Mouse (Mus musculus): ENCODE data around the gene Srgap2. TPM values are rescaled to one million over a fixed set of nuclear protein-coding genes. Genes with fewer than 3 reads are reported as not detected.

Gene Srgap2
- polyA plus RNA-seq, 1 experiment = 83.8 TPM

- Histone ChIP-seq H3K9ac (ENCODE audit: low read depth, poor library complexity, severe bottlenecking) (no peak overlapping the region), H3K36me3 (ENCODE audit: control insufficient read depth, insufficient read depth, low read length, poor library complexity, severe bottlenecking) (peaks cover 14% of the 10 kb centered on the region), H3K4me1 (ENCODE audit: control insufficient read depth, insufficient read depth, low read length) (no peaks in the 10 kb centered on the region), H3K27me3 (ENCODE audit: control insufficient read depth, insufficient read depth, low read length, poor library complexity, severe bottlenecking) (no peaks in the 10 kb centered on the region), H3K27ac (ENCODE audit: insufficient read depth, low read length) (no peak overlapping the region), H3K4me3 (ENCODE audit: low read depth, low read length) (no peak overlapping the region), H3K9me3 (replicated peaks; ENCODE audit: control insufficient read depth, insufficient read depth, low read length, poor library complexity, severe bottlenecking) (no peaks in the 10 kb centered on the region)
- TF ChIP-seq CTCF (IDR thresholded peaks at IDR 0.05; ENCODE audit: low read depth, low read length) (no peak), EP300 (IDR thresholded peaks at IDR 0.05; ENCODE audit: insufficient read depth, low read depth, low read length) (no peak), POLR2A (IDR thresholded peaks at IDR 0.05; ENCODE audit: insufficient read depth, low read length) (no peak)
These were observed 169.9 kb downstream of the Srgap2 start for GRCm38 (mm10) chr1:131357213-131357612.

DNA sequence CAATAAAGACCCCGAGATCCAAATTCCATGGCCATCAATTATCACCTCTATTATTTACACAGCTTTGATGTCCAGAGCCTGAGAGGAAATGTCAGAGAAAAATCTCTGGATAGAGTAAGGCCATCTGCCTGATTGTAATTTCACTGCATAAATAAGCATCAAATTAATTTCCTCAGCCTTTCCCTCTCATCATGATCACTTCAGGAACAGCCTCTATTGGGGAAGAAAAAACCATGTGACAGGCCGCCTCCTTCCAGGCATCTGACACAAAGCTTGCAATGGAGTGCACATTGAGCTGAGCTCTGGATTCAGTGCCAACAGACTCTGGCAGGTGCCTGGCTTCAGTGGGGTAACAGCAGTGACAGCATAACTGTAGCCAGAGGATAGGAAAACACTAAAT lies 175.7 kb downstream of the Srgap2 start:
- TF ChIP-seq POLR2A (IDR thresholded peaks at IDR 0.05; ENCODE audit: insufficient read depth, low read length) = no peak
- H3K4me1 ChIP-seq (ENCODE audit: control insufficient read depth, insufficient read depth, low read length) = no peaks in the 10 kb centered on the region
- no peaks in the 10 kb centered on the region for H3K9me3 ChIP-seq (replicated peaks; ENCODE audit: control insufficient read depth, insufficient read depth, low read length, poor library complexity, severe bottlenecking)
- H3K36me3 ChIP-seq (ENCODE audit: control insufficient read depth, insufficient read depth, low read length, poor library complexity, severe bottlenecking) = peaks cover 14% of the 10 kb centered on the region
- no peak overlapping the region for H3K27ac ChIP-seq (ENCODE audit: insufficient read depth, low read length)
- no peak overlapping the region for H3K9ac ChIP-seq (ENCODE audit: low read depth, poor library complexity, severe bottlenecking)
- H3K27me3 ChIP-seq (ENCODE audit: control insufficient read depth, insufficient read depth, low read length, poor library complexity, severe bottlenecking) = no peaks in the 10 kb centered on the region
- H3K4me3 ChIP-seq (ENCODE audit: low read depth, low read length) = no peak overlapping the region

DNA sequence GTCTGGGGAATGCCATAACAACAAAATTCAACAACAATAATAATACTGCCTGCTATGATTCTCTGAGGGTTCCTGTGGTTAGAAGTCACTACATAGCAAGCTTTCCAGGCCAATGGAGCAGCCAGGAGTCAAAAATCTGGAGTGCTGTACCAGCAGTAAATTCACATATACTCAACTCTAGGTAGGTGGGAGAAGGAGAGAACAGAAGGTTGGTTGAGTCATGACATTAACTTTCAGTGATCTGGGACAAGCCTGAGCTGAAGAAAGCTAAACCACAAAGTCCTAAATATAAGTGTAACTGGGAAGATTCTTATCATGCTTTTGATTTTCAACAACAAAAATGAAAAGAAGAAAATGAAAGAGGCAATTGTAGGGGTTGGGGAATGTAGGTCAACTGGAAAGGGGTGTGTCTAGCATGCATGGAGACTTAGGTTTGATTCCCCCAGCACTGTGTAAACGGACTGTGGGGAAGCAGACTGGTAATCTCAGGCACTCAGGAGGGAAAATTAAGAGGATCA lies 177.1 kb downstream of the Srgap2 start:
- TF ChIP-seq POLR2A (IDR thresholded peaks at IDR 0.05; ENCODE audit: insufficient read depth, low read length) (no peak), CTCF (IDR thresholded peaks at IDR 0.05; ENCODE audit: low read depth, low read length) (no peak)
- Histone ChIP-seq H3K4me3 (ENCODE audit: low read depth, low read length) (no peak overlapping the region), H3K27me3 (ENCODE audit: control insufficient read depth, insufficient read depth, low read length, poor library complexity, severe bottlenecking) (no peaks in the 10 kb centered on the region), H3K27ac (ENCODE audit: insufficient read depth, low read length) (no peak overlapping the region), H3K9me3 (replicated peaks; ENCODE audit: control insufficient read depth, insufficient read depth, low read length, poor library complexity, severe bottlenecking) (no peaks in the 10 kb centered on the region), H3K36me3 (ENCODE audit: control insufficient read depth, insufficient read depth, low read length, poor library complexity, severe bottlenecking) (peaks cover 14% of the 10 kb centered on the region), H3K9ac (ENCODE audit: low read depth, poor library complexity, severe bottlenecking) (no peak overlapping the region), H3K4me1 (ENCODE audit: control insufficient read depth, insufficient read depth, low read length) (no peaks in the 10 kb centered on the region)

DNA sequence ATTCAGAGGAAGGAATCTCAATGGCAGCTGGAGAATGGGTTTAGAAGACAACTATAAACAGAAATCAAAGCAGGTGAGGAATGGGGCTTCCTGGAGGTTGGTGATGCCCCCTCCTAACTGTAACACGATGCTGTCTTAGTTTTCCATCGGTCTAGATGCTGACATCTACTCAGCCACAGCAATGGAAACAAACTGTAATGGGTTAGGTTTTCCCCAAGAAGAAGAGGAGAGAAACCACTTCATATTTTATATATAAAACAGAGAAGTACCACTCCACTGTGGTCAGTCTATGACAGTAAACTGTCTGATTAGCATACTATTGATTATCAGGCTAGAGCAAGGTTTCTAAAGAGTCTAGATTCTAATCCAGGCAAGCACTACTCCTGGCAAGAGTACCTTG lies 179.4 kb downstream of the Srgap2 start:
- Histone ChIP-seq H3K9ac (ENCODE audit: low read depth, poor library complexity, severe bottlenecking) (no peak overlapping the region), H3K27ac (ENCODE audit: insufficient read depth, low read length) (no peak overlapping the region), H3K4me1 (ENCODE audit: control insufficient read depth, insufficient read depth, low read length) (no peaks in the 10 kb centered on the region), H3K4me3 (ENCODE audit: low read depth, low read length) (no peak overlapping the region), H3K9me3 (replicated peaks; ENCODE audit: control insufficient read depth, insufficient read depth, low read length, poor library complexity, severe bottlenecking) (no peaks in the 10 kb centered on the region), H3K27me3 (ENCODE audit: control insufficient read depth, insufficient read depth, low read length, poor library complexity, severe bottlenecking) (no peaks in the 10 kb centered on the region), H3K36me3 (ENCODE audit: control insufficient read depth, insufficient read depth, low read length, poor library complexity, severe bottlenecking) (peaks cover 9% of the 10 kb centered on the region)
- TF ChIP-seq CTCF (IDR thresholded peaks at IDR 0.05; ENCODE audit: low read depth, low read length) (no peak), POLR2A (IDR thresholded peaks at IDR 0.05; ENCODE audit: insufficient read depth, low read length) (no peak), EP300 (IDR thresholded peaks at IDR 0.05; ENCODE audit: insufficient read depth, low read depth, low read length) (no peak)

DNA sequence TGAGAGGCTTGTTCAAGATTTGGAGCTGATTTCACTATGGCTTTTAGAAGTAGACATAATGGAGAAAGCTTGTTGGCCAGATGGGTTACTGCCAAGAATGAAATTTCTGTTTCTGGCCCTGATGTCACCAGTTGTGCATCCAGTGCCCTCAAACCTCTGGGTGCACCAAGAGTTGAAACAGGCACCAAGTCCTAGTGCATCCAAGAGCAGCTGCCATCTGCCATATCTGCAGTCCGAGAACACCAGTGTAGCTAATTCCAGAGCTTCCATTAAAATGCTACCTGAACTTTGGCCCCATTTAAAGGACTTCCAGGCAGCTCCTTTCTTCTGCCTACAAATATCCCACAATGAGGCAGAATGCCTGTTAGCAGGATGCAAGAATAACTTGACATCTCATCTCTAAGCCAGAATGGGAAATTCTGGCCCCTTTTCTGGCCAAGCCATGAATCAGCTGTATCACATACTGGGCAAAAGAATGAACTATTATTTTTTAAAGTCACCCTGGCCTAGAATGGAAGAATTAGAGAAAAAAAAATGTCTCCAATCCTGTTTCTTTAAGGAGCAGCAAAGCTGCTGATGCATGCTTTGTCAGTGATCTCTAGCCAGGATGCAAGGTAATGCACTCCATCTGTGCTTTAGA lies 180.1 kb downstream of the Srgap2 start:
- TF ChIP-seq CTCF (IDR thresholded peaks at IDR 0.05; ENCODE audit: low read depth, low read length) = no peak
- no peak for TF ChIP-seq POLR2A (IDR thresholded peaks at IDR 0.05; ENCODE audit: insufficient read depth, low read length)
- TF ChIP-seq EP300 (IDR thresholded peaks at IDR 0.05; ENCODE audit: insufficient read depth, low read depth, low read length) = no peak
- Histone ChIP-seq H3K27ac (ENCODE audit: insufficient read depth, low read length) (no peak overlapping the region), H3K4me1 (ENCODE audit: control insufficient read depth, insufficient read depth, low read length) (no peaks in the 10 kb centered on the region)

GRCm38 (mm10) chr1:131345422-131346419 lies 181.4 kb downstream of the Srgap2 start:
- Histone ChIP-seq H3K4me3 (ENCODE audit: low read depth, low read length) (no peak overlapping the region), H3K27ac (ENCODE audit: insufficient read depth, low read length) (no peak overlapping the region), H3K9me3 (replicated peaks; ENCODE audit: control insufficient read depth, insufficient read depth, low read length, poor library complexity, severe bottlenecking) (no peaks in the 10 kb centered on the region), H3K36me3 (ENCODE audit: control insufficient read depth, insufficient read depth, low read length, poor library complexity, severe bottlenecking) (peaks cover 9% of the 10 kb centered on the region), H3K27me3 (ENCODE audit: control insufficient read depth, insufficient read depth, low read length, poor library complexity, severe bottlenecking) (no peaks in the 10 kb centered on the region), H3K4me1 (ENCODE audit: control insufficient read depth, insufficient read depth, low read length) (no peaks in the 10 kb centered on the region), H3K9ac (ENCODE audit: low read depth, poor library complexity, severe bottlenecking) (no peak overlapping the region)
- no peak for TF ChIP-seq POLR2A (IDR thresholded peaks at IDR 0.05; ENCODE audit: insufficient read depth, low read length)
- no peak for TF ChIP-seq CTCF (IDR thresholded peaks at IDR 0.05; ENCODE audit: low read depth, low read length)
- no peak for TF ChIP-seq EP300 (IDR thresholded peaks at IDR 0.05; ENCODE audit: insufficient read depth, low read depth, low read length)

More for the DNA sequence above, 180.1 kb downstream of the Srgap2 start:
- Histone ChIP-seq H3K9me3 (replicated peaks; ENCODE audit: control insufficient read depth, insufficient read depth, low read length, poor library complexity, severe bottlenecking) (no peaks in the 10 kb centered on the region), H3K36me3 (ENCODE audit: control insufficient read depth, insufficient read depth, low read length, poor library complexity, severe bottlenecking) (peaks cover 9% of the 10 kb centered on the region), H3K27me3 (ENCODE audit: control insufficient read depth, insufficient read depth, low read length, poor library complexity, severe bottlenecking) (no peaks in the 10 kb centered on the region), H3K4me3 (ENCODE audit: low read depth, low read length) (no peak overlapping the region), H3K9ac (ENCODE audit: low read depth, poor library complexity, severe bottlenecking) (no peak overlapping the region)

All from ES-Bruce4 (cell line).